Mouse (Mus musculus) thymus, adult 2 months (tissue): ENCODE results near the gene Prkag1. TPM values are rescaled to one million over a fixed set of nuclear protein-coding genes. Genes with fewer than 3 reads are reported as not detected.
A peak's percentile ranks its signal among the peaks of the same experiment; 100 is the strongest.

Experiments used
- DNase-seq: peaks from one replicate; pipeline ENCODE4 v3.0.0; 2021
- H3K27ac ChIP-seq: fragments of 200-500 bp; 2 replicates; pipeline ENCODE4 v1.5.1; 2012; ENCODE audit warnings: low read length, control low read depth; ENCODE audit not compliant: control insufficient read depth, insufficient read depth
- H3K27me3 ChIP-seq: fragments of 200-500 bp; 2 replicates; pipeline ENCODE4 v1.6.1; 2012; ENCODE audit warnings: mild to moderate bottlenecking, low read length, moderate library complexity, mixed read lengths; ENCODE audit not compliant: control insufficient read depth, insufficient read depth
- H3K36me3 ChIP-seq: fragments of 200-500 bp; 2 replicates; pipeline ENCODE4 v1.6.1; 2012; ENCODE audit warnings: mild to moderate bottlenecking, low read length, moderate library complexity; ENCODE audit not compliant: control insufficient read depth, insufficient read depth
- H3K4me1 ChIP-seq: fragments of 200-500 bp; replicated peaks from 2 replicates; pipeline ENCODE4 v1.6.1; 2012; ENCODE audit warnings: low read length; ENCODE audit not compliant: control insufficient read depth, insufficient read depth
- H3K4me3 ChIP-seq: fragments of 200-500 bp; 2 replicates; pipeline ENCODE4 v1.5.1; 2012; ENCODE audit warnings: mild to moderate bottlenecking, low read length, control low read depth, moderate library complexity; ENCODE audit not compliant: control insufficient read depth, insufficient read depth
- CTCF ChIP-seq: fragments of 200-500 bp; IDR thresholded peaks from 2 replicates; pipeline ENCODE4 v1.5.1; 2012; ENCODE audit warnings: mild to moderate bottlenecking, control low read depth, low read length, moderate library complexity, borderline replicate concordance; ENCODE audit not compliant: control insufficient read depth, poor library complexity, insufficient read depth; ENCODE audit errors: extremely low read depth
- POLR2A ChIP-seq: fragments of 200-500 bp; IDR thresholded peaks from 2 replicates; pipeline ENCODE4 v1.6.1; 2012; ENCODE audit warnings: mild to moderate bottlenecking, low read length, control low read depth, moderate library complexity; ENCODE audit not compliant: control insufficient read depth, poor library complexity, insufficient read depth; ENCODE audit errors: extremely low read depth
- WGBS: fragments of 180-500 bp; shearing (Covaris S2); methylation state at CpG from one replicate; pipeline ENCODE4 v1.1.7; 2018; 5-methylcytosine and 5-hydroxymethylcytosine counted together
- polyA plus RNA-seq: library from polyadenylated mRNA; depleted of rRNA; stranded (reverse); fragments of >200 nt; gene quantifications from 2 replicates; pipeline ENCODE4 v1.2.3, GENCODE M21; 2012

The Prkag1 gene
- polyA plus RNA-seq, 1 experiment = 105 TPM

- Histone ChIP-seq H3K27ac (no peak overlapping the region), H3K36me3 (peaks cover 15% of the 10 kb centered on the region), H3K4me1 (peaks cover 16% of the 10 kb centered on the region), H3K4me3 (no peak overlapping the region), H3K27me3 (no peaks in the 10 kb centered on the region)
- DNase-seq = no peak
- TF ChIP-seq CTCF (no peak), POLR2A (no peak)
- 96% methylated on average over 7 of the region's 7 CpGs for WGBS
Observed at GRCm38 (mm10) chr15:98827611-98828011, 3.7 kb downstream of the Prkag1 start.

GRCm38 (mm10) chr15:98823434-98823833 is 7.9 kb downstream of the Prkag1 start:
- Histone ChIP-seq H3K27me3 (no peaks in the 10 kb centered on the region), H3K36me3 (peaks cover 15% of the 10 kb centered on the region)

GRCm38 (mm10) chr15:98822147-98822546 is 9.2 kb downstream of the Prkag1 start:
- Histone ChIP-seq H3K36me3 (peaks cover 15% of the 10 kb centered on the region), H3K4me3 (no peak overlapping the region), H3K4me1 (no peaks in the 10 kb centered on the region; the same call in 1 of the 2 replicates), H3K27me3 (no peaks in the 10 kb centered on the region), H3K27ac (no peak overlapping the region)
- 95% methylated on average over 5 of the region's 5 CpGs for WGBS
- no peak for DNase-seq
- TF ChIP-seq CTCF (no peak), POLR2A (no peak)

More at GRCm38 (mm10) chr15:98823434-98823833, 7.9 kb downstream of the Prkag1 start:
- Histone ChIP-seq H3K27ac (no peak overlapping the region), H3K4me3 (no peak overlapping the region), H3K4me1 (no peaks in the 10 kb centered on the region; the same call in 1 of the 2 replicates)
- WGBS = 95% methylated on average over 3 of the region's 3 CpGs
- DNase-seq = no peak
- TF ChIP-seq CTCF = no peak
- TF ChIP-seq POLR2A = no peak

- H3K4me1 ChIP-seq = no peaks in the 10 kb centered on the region
- no peak overlapping the region for H3K4me3 ChIP-seq
- H3K27me3 ChIP-seq = no peaks in the 10 kb centered on the region
- 87% methylated on average over 10 of the region's 10 CpGs for WGBS
- DNase-seq = peak; percentile 62
- TF ChIP-seq POLR2A = no peak
- peak; percentile 78; the same call in 1 of the 2 replicates for TF ChIP-seq CTCF
- H3K36me3 ChIP-seq = peaks cover 15% of the 10 kb centered on the region
- no peak overlapping the region for H3K27ac ChIP-seq
Observed at GRCm38 (mm10) chr15:98821403-98821802, 9.9 kb downstream of the Prkag1 start.

GRCm38 (mm10) chr15:98820937-98821336 is 10.4 kb downstream of the Prkag1 start:
- TF ChIP-seq POLR2A (no peak), CTCF (no peak)
- H3K27ac ChIP-seq = no peak overlapping the region
- H3K27me3 ChIP-seq = no peaks in the 10 kb centered on the region
- 93% methylated on average over 4 of the region's 4 CpGs for WGBS
- H3K4me1 ChIP-seq = no peaks in the 10 kb centered on the region
- peaks cover 15% of the 10 kb centered on the region for H3K36me3 ChIP-seq
- no peak for DNase-seq
- no peak overlapping the region for H3K4me3 ChIP-seq

GRCm38 (mm10) chr15:98818171-98818570 is 13.2 kb downstream of the Prkag1 start:
- Histone ChIP-seq H3K4me1 (no peaks in the 10 kb centered on the region), H3K27ac (no peak overlapping the region), H3K36me3 (peaks cover 26% of the 10 kb centered on the region), H3K4me3 (no peak overlapping the region), H3K27me3 (no peaks in the 10 kb centered on the region)
- no peak for DNase-seq
- TF ChIP-seq POLR2A = no peak
- no peak for TF ChIP-seq CTCF
- WGBS = 96% methylated on average over 7 of the region's 7 CpGs
